Mouse (Mus musculus) midbrain, embryonic 14.5 days (tissue): Measurements from ENCODE around the gene Foxp4. TPM values are rescaled to one million over a fixed set of nuclear protein-coding genes. Genes with fewer than 3 reads are reported as not detected.
A peak's percentile ranks its signal among the peaks of the same experiment; 100 is the strongest.

ENCODE experiments used
- ATAC-seq: fragments of 200-750 bp; cut with Nextera tagmentation; 2 replicates; pipeline ENCODE4 v1.8.0; 2017; ENCODE audit warnings: moderate number of reproducible peaks, moderate library complexity; ENCODE audit not compliant: low FRiP score, low TSS enrichment
- DNase-seq: peaks from one replicate; pipeline ENCODE4 v3.0.0-alpha.2; 2015
- H3K27ac ChIP-seq: fragments of 300-500 bp; sonication (generic); replicated peaks from 2 replicates; pipeline ENCODE4 v1.5.1; 2014; ENCODE audit warnings: mild to moderate bottlenecking, low read depth, low read length, moderate library complexity
- H3K27me3 ChIP-seq: fragments of 300-500 bp; sonication (generic); 2 replicates; pipeline ENCODE4 v1.6.1; 2014; ENCODE audit warnings: low read length, control low read depth, mixed read lengths; ENCODE audit not compliant: control insufficient read depth, insufficient read depth
- H3K36me3 ChIP-seq: fragments of 300-500 bp; sonication (generic); 2 replicates; pipeline ENCODE4 v1.6.1; 2014; ENCODE audit warnings: low read length, control low read depth; ENCODE audit not compliant: control insufficient read depth, insufficient read depth
- H3K4me1 ChIP-seq: fragments of 300-500 bp; sonication (generic); 2 replicates; pipeline ENCODE4 v1.6.1; 2014; ENCODE audit warnings: mild to moderate bottlenecking, antibody characterized with exemption, low read length, control low read depth; ENCODE audit not compliant: control insufficient read depth, insufficient read depth
- H3K4me2 ChIP-seq: fragments of 300-500 bp; sonication (generic); 2 replicates; pipeline ENCODE4 v1.6.1; 2014; ENCODE audit warnings: mild to moderate bottlenecking, low read length, moderate library complexity
- H3K4me3 ChIP-seq: fragments of 300-500 bp; sonication (generic); replicated peaks from 2 replicates; pipeline ENCODE4 v1.5.1; 2014; ENCODE audit warnings: low read depth, low read length
- H3K9ac ChIP-seq: fragments of 300-500 bp; sonication (generic); replicated peaks from 2 replicates; pipeline ENCODE4 v1.6.1; 2014; ENCODE audit warnings: mild to moderate bottlenecking, low read length, moderate library complexity
- H3K9me3 ChIP-seq: fragments of 300-500 bp; sonication (generic); 2 replicates; pipeline ENCODE4 v1.6.1; 2016; ENCODE audit warnings: low read length, control low read depth, mixed read lengths; ENCODE audit not compliant: control insufficient read depth
- WGBS: fragments of 180-500 bp; shearing (Covaris S2); extraction: QIAGEN DNeasy Blood & Tissue Kit; methylation state at CpG from one replicate; pipeline ENCODE4 v1.1.7; 2014; 5-methylcytosine and 5-hydroxymethylcytosine counted together
- polyA plus RNA-seq: library from polyadenylated mRNA; unstranded; fragments of >200 nt; fragmentation: Nextera tagmentation; extraction: Ambion mirVana; gene quantifications from 2 replicates; pipeline ENCODE4 v1.2.1, GENCODE M21; 2014

The Foxp4 gene
- polyA plus RNA-seq, 1 experiment from 2014 or later, result 40.9 TPM

DNA sequence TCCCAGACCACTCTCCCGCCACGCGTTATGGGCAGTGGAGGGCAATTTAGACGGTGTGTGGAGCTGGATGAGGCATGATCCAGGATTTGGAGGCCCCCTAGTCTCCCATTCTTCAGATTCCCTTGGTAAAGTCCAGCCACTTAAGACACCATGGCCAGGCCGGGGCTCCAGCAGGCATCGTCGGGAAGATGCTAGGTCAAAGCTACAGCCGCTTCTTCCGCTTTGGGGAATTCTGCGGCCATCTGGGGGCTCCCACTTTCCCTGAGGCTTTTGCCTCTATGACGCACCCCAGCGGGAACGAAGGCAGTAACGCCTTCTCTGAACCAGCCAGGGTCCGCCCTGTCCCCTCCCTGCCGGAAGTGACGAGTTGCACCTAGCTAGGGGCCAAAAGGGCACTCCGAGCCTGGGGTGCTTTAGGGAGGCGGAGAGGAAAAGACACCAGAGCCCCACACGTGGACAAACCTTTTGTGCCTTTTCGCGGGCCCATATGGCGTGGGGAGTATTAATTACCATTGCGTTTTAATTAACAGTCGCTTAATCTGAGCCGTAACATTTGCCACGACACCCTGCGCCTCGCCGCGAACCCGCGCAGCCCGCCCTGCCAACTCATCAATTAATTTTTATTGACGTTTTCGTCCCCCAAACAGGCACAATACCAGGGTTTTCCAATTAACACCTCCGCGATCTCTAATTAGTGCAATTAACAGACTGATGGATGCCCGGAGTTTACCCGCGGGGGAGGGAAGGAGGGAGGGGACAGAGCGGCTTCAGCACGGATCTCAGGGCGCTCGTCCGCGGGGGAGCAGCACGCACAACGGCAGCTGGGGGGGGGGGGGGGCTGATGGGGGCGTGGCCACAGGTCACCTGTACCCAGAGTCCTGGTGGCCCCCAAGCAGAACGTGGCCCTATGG is 15.1 kb downstream of the Foxp4 start:
- Histone ChIP-seq H3K27ac (no peak overlapping the region), H3K4me2 (peak overlapping the region; percentile 52), H3K4me1 (peaks cover 37% of the 10 kb centered on the region), H3K36me3 (no peaks in the 10 kb centered on the region), H3K27me3 (no peaks in the 10 kb centered on the region), H3K9ac (peak overlapping the region; percentile 23; the same call in 1 of the 2 replicates), H3K9me3 (no peaks in the 10 kb centered on the region), H3K4me3 (peak overlapping the region; percentile 22)
- DNase-seq, result no peak
- peak; percentile 24; the same call in 1 of the 2 replicates for ATAC-seq
- 15% methylated on average over 49 of the region's 51 CpGs for WGBS

DNA sequence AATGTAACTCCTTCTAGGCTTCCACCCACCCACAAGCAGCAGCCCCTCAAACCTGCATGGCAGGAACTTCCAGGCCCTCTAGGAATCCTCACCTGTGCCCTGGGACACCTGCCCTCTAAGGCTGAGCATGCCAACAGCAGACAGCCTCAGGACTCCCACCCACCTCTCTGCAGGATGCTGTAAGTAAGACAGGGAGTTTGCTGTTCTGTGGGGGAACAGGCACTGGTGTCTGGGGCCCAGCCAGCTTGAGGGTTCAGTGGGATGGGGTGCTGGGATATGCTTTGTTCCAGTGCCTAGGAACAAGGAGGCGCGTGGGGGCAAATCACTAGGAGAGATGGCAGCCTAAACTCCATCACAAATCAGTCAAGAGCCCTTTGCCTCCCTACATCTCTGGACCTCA is 16.4 kb downstream of the Foxp4 start:
- Histone ChIP-seq H3K27ac (no peak overlapping the region; the same call in 1 of the 2 replicates), H3K36me3 (no peaks in the 10 kb centered on the region), H3K9me3 (no peaks in the 10 kb centered on the region), H3K4me2 (0 out of 2 replicates have a peak overlapping the region, but pooled peaks have one; percentile 1), H3K4me1 (peaks cover 37% of the 10 kb centered on the region), H3K27me3 (no peaks in the 10 kb centered on the region), H3K4me3 (no peak overlapping the region), H3K9ac (no peak overlapping the region)
- no peak for ATAC-seq
- 62% methylated on average over 2 of the region's 2 CpGs for WGBS
- DNase-seq, result no peak

DNA sequence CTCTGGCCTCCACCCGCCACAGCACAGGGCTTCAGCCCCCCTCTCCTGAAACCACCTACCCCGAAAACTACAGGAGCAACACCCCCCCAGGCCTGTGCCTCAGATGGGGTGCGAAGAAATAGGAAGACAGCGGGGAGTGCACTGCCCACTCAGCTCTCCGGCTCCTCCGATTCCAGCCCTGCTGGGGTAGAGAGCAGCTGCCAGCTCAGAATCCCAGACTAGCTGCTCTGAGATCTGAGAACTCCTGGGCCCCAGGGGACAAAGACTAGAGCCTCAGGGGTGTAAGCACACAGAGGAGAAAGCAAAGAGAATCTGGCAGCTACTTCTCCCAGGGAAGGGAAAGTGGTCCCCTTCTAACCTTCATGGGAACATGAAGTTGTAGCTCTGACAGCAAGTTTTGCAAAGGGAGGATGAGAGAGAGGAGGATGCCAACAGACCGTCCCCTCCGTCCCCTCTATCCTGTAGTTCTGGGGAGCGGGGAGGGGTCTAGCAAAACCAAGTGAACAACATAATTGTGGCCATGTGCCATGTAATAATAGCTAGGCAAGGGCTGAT is 17.0 kb downstream of the Foxp4 start:
- Histone ChIP-seq H3K27ac (no peak overlapping the region), H3K4me3 (no peak overlapping the region), H3K4me1 (peaks cover 36% of the 10 kb centered on the region), H3K36me3 (no peaks in the 10 kb centered on the region; the same call in 1 of the 2 replicates), H3K27me3 (no peaks in the 10 kb centered on the region), H3K9me3 (no peaks in the 10 kb centered on the region), H3K4me2 (0 out of 2 replicates have a peak overlapping the region, but pooled peaks have one; percentile 1), H3K9ac (no peak overlapping the region)
- 20% methylated on average over 9 of the region's 9 CpGs for WGBS
- ATAC-seq, result no peak; the same call in 1 of the 2 replicates
- peak; percentile 65 for DNase-seq

DNA sequence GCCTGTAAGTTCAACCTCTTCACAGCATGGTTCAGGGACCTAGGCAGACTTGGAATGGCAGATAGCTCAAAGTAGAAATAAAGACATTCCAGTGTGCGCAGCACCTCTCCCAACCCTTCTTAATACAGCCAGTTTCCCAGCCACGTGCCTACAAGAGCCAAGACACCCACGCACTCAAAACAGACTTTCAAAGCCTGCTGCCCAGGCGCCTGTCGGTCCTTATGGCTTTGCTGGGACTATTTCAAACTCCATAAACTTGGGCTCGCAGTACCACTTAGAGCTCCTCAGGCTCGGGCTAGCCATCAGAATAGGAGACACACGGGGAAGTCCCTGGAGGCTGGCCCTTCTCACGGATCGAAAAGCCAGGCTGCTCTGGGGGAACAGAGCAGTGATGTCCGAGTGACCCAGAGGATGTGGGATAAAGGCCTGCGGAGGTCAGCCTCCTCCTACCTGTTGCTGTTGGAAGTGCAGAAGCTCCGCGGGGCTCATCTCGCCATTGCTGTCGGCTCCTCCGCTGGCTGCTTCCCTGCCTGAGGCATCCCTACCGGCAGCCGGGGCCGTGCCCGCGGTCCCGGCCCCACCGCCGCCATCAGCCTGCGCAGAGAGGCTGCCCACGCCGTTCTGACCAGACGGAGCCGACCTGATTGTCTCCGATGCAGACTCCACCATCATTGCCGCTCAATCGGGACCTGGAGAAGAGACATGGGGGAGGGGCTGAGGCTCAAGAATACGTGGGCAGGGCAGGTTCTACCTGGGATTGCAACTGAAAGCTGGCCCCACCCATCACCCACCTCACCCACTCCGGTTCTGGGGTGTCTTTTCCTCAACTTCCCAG is 20.4 kb downstream of the Foxp4 start:
- DNase-seq, result no peak
- H3K9me3 ChIP-seq, result no peaks in the 10 kb centered on the region
- H3K36me3 ChIP-seq, result peaks cover 5% of the 10 kb centered on the region; the same call in 1 of the 2 replicates
- H3K4me3 ChIP-seq, result 0 out of 2 replicates have a peak overlapping the region, but pooled peaks have one; percentile 22
- H3K4me1 ChIP-seq, result peaks cover 34% of the 10 kb centered on the region
- 0 out of 2 replicates have a peak, but pooled peaks have one; percentile 4 for ATAC-seq
- H3K4me2 ChIP-seq, result peak overlapping the region; percentile 47
- no peak overlapping the region; the same call in 1 of the 2 replicates for H3K9ac ChIP-seq
- H3K27ac ChIP-seq, result no peak overlapping the region
- H3K27me3 ChIP-seq, result no peaks in the 10 kb centered on the region
- 22% methylated on average over 35 of the region's 35 CpGs for WGBS

DNA sequence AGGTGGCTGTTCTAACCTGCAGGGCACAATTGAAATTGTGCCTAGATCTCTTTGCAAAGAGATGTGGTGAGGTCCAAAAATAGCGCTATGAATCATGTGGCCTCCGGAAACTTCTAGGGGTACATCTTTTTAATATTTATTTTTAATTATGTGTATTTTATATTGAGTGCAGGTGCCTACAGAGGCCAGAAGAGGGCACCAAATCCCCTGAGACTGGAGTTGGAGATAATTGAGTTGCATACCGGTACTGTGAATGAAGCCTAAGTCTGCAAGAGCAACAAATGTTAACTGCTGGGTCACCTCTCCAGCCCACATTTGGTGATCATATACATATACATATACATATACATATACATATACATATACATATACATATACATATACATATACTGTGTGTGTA is 22.7 kb downstream of the Foxp4 start:
- Histone ChIP-seq H3K4me2 (no peak overlapping the region), H3K27me3 (no peaks in the 10 kb centered on the region), H3K27ac (no peak overlapping the region), H3K9ac (no peak overlapping the region), H3K36me3 (peaks cover 5% of the 10 kb centered on the region; the same call in 1 of the 2 replicates), H3K9me3 (no peaks in the 10 kb centered on the region), H3K4me1 (peaks cover 35% of the 10 kb centered on the region), H3K4me3 (no peak overlapping the region)
- ATAC-seq (no peak), DNase-seq (no peak)
- WGBS, result 69% methylated on average over 3 of the region's 3 CpGs

DNA sequence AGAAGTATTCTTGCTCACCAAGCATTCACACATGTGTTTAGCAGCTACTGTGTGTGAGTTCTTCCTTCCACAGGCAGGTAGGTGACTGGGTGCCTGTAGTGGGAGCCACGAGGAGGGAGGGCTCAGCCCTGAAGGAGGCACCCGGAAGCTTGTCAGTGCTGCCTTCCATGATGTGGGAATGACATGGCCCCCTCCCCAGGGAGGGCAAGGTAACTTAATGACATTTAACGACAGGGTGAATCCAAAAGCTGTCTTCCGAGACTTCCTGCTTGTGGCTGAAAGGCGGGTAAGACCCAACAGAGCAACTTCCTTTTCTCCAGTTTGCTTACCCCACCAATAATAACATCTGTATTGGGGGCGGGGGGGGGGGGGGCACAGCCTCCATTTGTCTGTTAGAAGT is 23.7 kb downstream of the Foxp4 start:
- Histone ChIP-seq H3K4me1 (peaks cover 32% of the 10 kb centered on the region), H3K36me3 (peaks cover 5% of the 10 kb centered on the region; the same call in 1 of the 2 replicates), H3K9ac (no peak overlapping the region), H3K27ac (no peak overlapping the region), H3K4me3 (no peak overlapping the region), H3K9me3 (no peaks in the 10 kb centered on the region), H3K4me2 (no peak overlapping the region), H3K27me3 (no peaks in the 10 kb centered on the region)
- no peak for ATAC-seq
- no peak for DNase-seq
- 41% methylated on average over 6 of the region's 6 CpGs for WGBS

DNA sequence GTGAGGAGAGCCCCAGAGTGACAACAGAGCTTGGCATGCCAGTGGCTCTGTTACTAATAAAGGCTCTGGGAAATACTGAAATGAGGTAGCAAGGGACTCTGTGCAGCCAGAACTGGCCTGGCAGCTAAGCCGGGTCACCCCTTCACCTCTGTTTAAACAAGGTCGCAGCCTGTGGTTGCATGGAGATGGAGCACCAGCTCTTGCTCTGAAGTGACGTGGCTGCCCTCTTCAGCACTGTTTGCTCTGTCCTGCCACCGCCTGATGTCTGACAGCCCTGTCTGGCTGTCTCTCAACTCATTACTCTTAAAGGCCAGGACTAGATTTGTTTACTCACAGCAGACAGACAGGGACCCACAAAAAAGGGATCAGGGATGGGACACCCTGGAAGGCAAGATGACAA is 25.3 kb downstream of the Foxp4 start:
- no peak overlapping the region for H3K4me3 ChIP-seq
- H3K27ac ChIP-seq, result no peak overlapping the region
- H3K27me3 ChIP-seq, result no peaks in the 10 kb centered on the region
- no peaks in the 10 kb centered on the region for H3K9me3 ChIP-seq
- 14% methylated on average over 4 of the region's 4 CpGs for WGBS
- no peak overlapping the region for H3K4me2 ChIP-seq
- ATAC-seq (no peak), DNase-seq (no peak)
- H3K9ac ChIP-seq, result no peak overlapping the region
- peaks cover 5% of the 10 kb centered on the region; the same call in 1 of the 2 replicates for H3K36me3 ChIP-seq
- H3K4me1 ChIP-seq, result peaks cover 25% of the 10 kb centered on the region
